Mouse (Mus musculus) lung, embryonic 14.5 days (tissue): ENCODE data around the gene Hist1h2af. TPM values are rescaled to one million over a fixed set of nuclear protein-coding genes. Genes with fewer than 3 reads are reported as not detected.
A peak's percentile ranks its signal among the peaks of the same experiment; 100 is the strongest.

ENCODE experiments used
- ATAC-seq: fragments of 200-750 bp; cut with Nextera tagmentation; 2 replicates; pipeline ENCODE4 v1.8.0; 2017; ENCODE audit warnings: mild to moderate bottlenecking, moderate TSS enrichment, moderate library complexity; ENCODE audit not compliant: insufficient read depth
- DNase-seq: peaks from one replicate; pipeline ENCODE4 v3.0.0-alpha.2; 2015
- H3K27ac ChIP-seq: fragments of 300-500 bp; sonication (generic); 2 replicates; pipeline ENCODE4 v1.5.1; 2014; ENCODE audit warnings: low read depth, mild to moderate bottlenecking, moderate library complexity
- H3K27me3 ChIP-seq: fragments of 300-500 bp; sonication (generic); 2 replicates; pipeline ENCODE4 v1.6.1; 2014; ENCODE audit warnings: low read length, control low read depth; ENCODE audit not compliant: insufficient read depth
- H3K36me3 ChIP-seq: fragments of 300-500 bp; sonication (generic); 2 replicates; pipeline ENCODE4 v1.6.1; 2014; ENCODE audit warnings: control low read depth; ENCODE audit not compliant: insufficient read depth
- H3K4me1 ChIP-seq: fragments of 300-500 bp; sonication (generic); 2 replicates; pipeline ENCODE4 v1.6.1; 2014; ENCODE audit warnings: antibody characterized with exemption, control low read depth; ENCODE audit not compliant: insufficient read depth
- H3K4me2 ChIP-seq: fragments of 300-500 bp; sonication (generic); 2 replicates; pipeline ENCODE4 v1.6.1; 2014; ENCODE audit warnings: mild to moderate bottlenecking
- H3K4me3 ChIP-seq: fragments of 300-500 bp; sonication (generic); 2 replicates; pipeline ENCODE4 v1.5.1; 2014; ENCODE audit warnings: low read depth, low read length
- H3K9ac ChIP-seq: fragments of 300-500 bp; sonication (generic); 2 replicates; pipeline ENCODE4 v1.6.1; 2014
- H3K9me3 ChIP-seq: fragments of 300-500 bp; sonication (generic); 2 replicates; pipeline ENCODE4 v1.6.1; 2016; ENCODE audit warnings: low read depth, low read length, control low read depth
- CTCF ChIP-seq: IDR thresholded peaks from 2 replicates; pipeline ENCODE4 v1.5.1; 2016; ENCODE audit warnings: antibody characterized with exemption, low read depth
- WGBS: fragments of 180-500 bp; shearing (Covaris S2); extraction: QIAGEN DNeasy Blood & Tissue Kit; methylation state at CpG from one replicate; pipeline ENCODE4 v1.1.7; 2014; 5-methylcytosine and 5-hydroxymethylcytosine counted together
- microRNA-seq: library from miRNA; unstranded; fragments of <30 nt; microRNA quantifications from one replicate; pipeline ENCODE4, GENCODE M21; 2016; ENCODE audit warnings: borderline number of aligned reads
- polyA plus RNA-seq: library from polyadenylated mRNA; unstranded; fragments of >200 nt; fragmentation: Nextera tagmentation; extraction: Ambion mirVana; gene quantifications from 2 replicates; pipeline ENCODE4 v1.2.1, GENCODE M21; 2014

Hist1h2af gene
- polyA plus RNA-seq, 1 experiment from 2014 or later, result 13.0 TPM

- H3K27ac ChIP-seq, result peak within 1 kb of the TSS; percentile 99
- ATAC-seq (peak; percentile 90), DNase-seq (peak; percentile 99)
- peak within 1 kb of the TSS; percentile 84 for H3K9ac ChIP-seq
- H3K36me3 ChIP-seq, result no peaks in the 10 kb centered on the region
- WGBS, result under 1% methylated on average over 43 of the region's 43 CpGs
- no peaks in the 10 kb centered on the region for H3K27me3 ChIP-seq
- no peaks in the 10 kb centered on the region for H3K9me3 ChIP-seq
- TF ChIP-seq CTCF, result no peak
- peak within 1 kb of the TSS; percentile 58 for H3K4me3 ChIP-seq
- H3K4me1 ChIP-seq, result peaks cover 16% of the 10 kb centered on the region
- H3K4me2 ChIP-seq, result peak within 1 kb of the TSS; percentile 86
These were observed 47.9 kb downstream of the Hist1h2af start, which contains the start of gene Hist1h4d for GRCm38 (mm10) chr13:23581408-23582218. TSS of gene Hist1h4d (plus strand) at chr13:23581598.

- WGBS, result 7% methylated on average over 6 of the region's 6 CpGs
- peak; percentile 64 for DNase-seq
- peak overlapping the region; percentile 84 for H3K9ac ChIP-seq
These were observed 48.7 kb downstream of the Hist1h2af start for GRCm38 (mm10) chr13:23582219-23583056.

GRCm38 (mm10) chr13:23583387-23584068 lies 49.8 kb downstream of the Hist1h2af start:
- Histone ChIP-seq H3K9me3 (no peaks in the 10 kb centered on the region), H3K4me1 (peaks cover 12% of the 10 kb centered on the region), H3K27me3 (no peaks in the 10 kb centered on the region), H3K4me3 (peak overlapping the region; percentile 58; the same call in 1 of the 2 replicates), H3K36me3 (no peaks in the 10 kb centered on the region), H3K9ac (peak overlapping the region; percentile 84; the same call in 1 of the 2 replicates), H3K4me2 (peak overlapping the region; percentile 86), H3K27ac (peak overlapping the region; percentile 99)
- TF ChIP-seq CTCF, result no peak
- DNase-seq (peak; percentile 9), ATAC-seq (no peak)

More at GRCm38 (mm10) chr13:23582219-23583056, 48.7 kb downstream of the Hist1h2af start:
- Histone ChIP-seq H3K4me1 (peaks cover 12% of the 10 kb centered on the region), H3K36me3 (no peaks in the 10 kb centered on the region), H3K4me3 (peak overlapping the region; percentile 58), H3K27ac (peak overlapping the region; percentile 99), H3K4me2 (peak overlapping the region; percentile 86), H3K27me3 (no peaks in the 10 kb centered on the region), H3K9me3 (no peaks in the 10 kb centered on the region)
- no peak for ATAC-seq
- TF ChIP-seq CTCF, result no peak

Small RNAs within 50 kb of the gene (microRNA-seq; reads per million reads assigned to microRNA genes)
- gene Gm44297 (not detected), gene Gm44359 (not detected), gene Gm44394 (not detected), gene n-TStga1 (1.2 reads per million)

Other genes starting within 250 kb of the Hist1h2af start
- gene Zfp322a, start 164.7 kb upstream of the Hist1h2af start, polyA plus RNA-seq, result 54.5 and 59.3 TPM in 2 replicates
- 12.7 and 13.5 TPM in 2 replicates for gene Abt1, start 110.0 kb upstream of the Hist1h2af start, polyA plus RNA-seq
- gene Btn1a1, start 68.0 kb upstream of the Hist1h2af start, polyA plus RNA-seq, result 0.07 and 0.18 TPM in 2 replicates
- 0.63 and 0.73 TPM in 2 replicates for gene Btn2a2, start 45.0 kb upstream of the Hist1h2af start, polyA plus RNA-seq
- 7.1 and 7.6 TPM in 2 replicates for gene Hist1h4h, start 2.9 kb upstream of the Hist1h2af start, polyA plus RNA-seq
- 6.6 and 7.5 TPM in 2 replicates for gene Hist1h3g, start 1.5 kb downstream of the Hist1h2af start, polyA plus RNA-seq
- gene Hist1h2bh, start 9.5 kb downstream of the Hist1h2af start, polyA plus RNA-seq, result 1.0 and 1.8 TPM in 2 replicates
- gene Hist1h3f, start 10.1 kb downstream of the Hist1h2af start, polyA plus RNA-seq, result 2.0 and 2.6 TPM in 2 replicates
- gene Hist1h4f, start 17.7 kb downstream of the Hist1h2af start, polyA plus RNA-seq, result 1.4 and 2.7 TPM in 2 replicates
- 0.87 and 0.99 TPM in 2 replicates for gene Hist1h1d, start 19.4 kb downstream of the Hist1h2af start, polyA plus RNA-seq
- gene Hist1h3e, start 28.5 kb downstream of the Hist1h2af start, polyA plus RNA-seq, result 8.2 and 10.6 TPM in 2 replicates
- 164 and 166 TPM in 2 replicates for gene Hist1h2ae, start 37.3 kb downstream of the Hist1h2af start, polyA plus RNA-seq
- gene Hist1h2bg, start 37.5 kb downstream of the Hist1h2af start, polyA plus RNA-seq, result 14.9 TPM in 2 replicates
- 7.8 and 12.2 TPM in 2 replicates for gene Hist1h2bf, start 40.3 kb downstream of the Hist1h2af start, polyA plus RNA-seq
- 4.2 and 4.9 TPM in 2 replicates for gene Hist1h2ad, start 40.5 kb downstream of the Hist1h2af start, polyA plus RNA-seq
- gene Hist1h3d, start 41.9 kb downstream of the Hist1h2af start, polyA plus RNA-seq, result 10.0 and 13.9 TPM in 2 replicates
- 144 and 147 TPM in 2 replicates for gene Hist1h4d, start 47.7 kb downstream of the Hist1h2af start, polyA plus RNA-seq
- gene Hist1h2be, start 87.2 kb downstream of the Hist1h2af start, polyA plus RNA-seq, result 2.5 and 3.0 TPM in 2 replicates
- 22.6 and 25.7 TPM in 2 replicates for gene Hist1h1e, start 88.7 kb downstream of the Hist1h2af start, polyA plus RNA-seq
- gene Hist1h2ac, start 150.0 kb downstream of the Hist1h2af start, polyA plus RNA-seq, result 1.5 and 2.1 TPM in 2 replicates
- gene Hist1h2bc, start 150.3 kb downstream of the Hist1h2af start, polyA plus RNA-seq, result 52.9 and 55.1 TPM in 2 replicates
- gene Hist1h1t, start 161.9 kb downstream of the Hist1h2af start, polyA plus RNA-seq, result not detected in 2 replicates
- 11.2 and 11.4 TPM in 2 replicates for gene Hist1h4c, start 164.5 kb downstream of the Hist1h2af start, polyA plus RNA-seq
- 8.4 and 12.1 TPM in 2 replicates for gene Hfe, start 176.9 kb downstream of the Hist1h2af start, polyA plus RNA-seq
- gene Hist1h1c, start 204.9 kb downstream of the Hist1h2af start, polyA plus RNA-seq, result 30.5 and 32.3 TPM in 2 replicates
- 11.3 and 16.9 TPM in 2 replicates for gene Hist1h3c, start 211.7 kb downstream of the Hist1h2af start, polyA plus RNA-seq
- gene Hist1h2bb, start 212.8 kb downstream of the Hist1h2af start, polyA plus RNA-seq, result 1.6 and 4.0 TPM in 2 replicates
- gene Hist1h2ab, start 217.2 kb downstream of the Hist1h2af start, polyA plus RNA-seq, result 70.8 and 71.5 TPM in 2 replicates
- gene Hist1h3b, start 218.4 kb downstream of the Hist1h2af start, polyA plus RNA-seq, result 18.4 and 18.7 TPM in 2 replicates
- 4.3 and 7.5 TPM in 2 replicates for gene Hist1h4b, start 223.1 kb downstream of the Hist1h2af start, polyA plus RNA-seq
- 0.66 TPM in 1 of 2 replicates, not detected in the other for gene Hist1h4a, start 227.3 kb downstream of the Hist1h2af start, polyA plus RNA-seq
- gene Hist1h3a, start 228.5 kb downstream of the Hist1h2af start, polyA plus RNA-seq, result 7.4 and 9.2 TPM in 2 replicates
- gene Hist1h1a, start 229.8 kb downstream of the Hist1h2af start, polyA plus RNA-seq, result 5.2 and 5.5 TPM in 2 replicates
- 0.12 TPM in 1 of 2 replicates, not detected in the other for gene Trim38, start 236.0 kb downstream of the Hist1h2af start, polyA plus RNA-seq